Mouse (Mus musculus): Measurements from ENCODE around the gene Rpl27a.

GRCm38 (mm10) chr7:109563775-109564362 is 44.9 kb downstream of the Rpl27a start:
- no peak for TF ChIP-seq CTCF (IDR thresholded peaks at IDR 0.05; ENCODE audit: borderline replicate concordance, insufficient read depth, low read depth, low read length)
- no peak for TF ChIP-seq POLR2A (IDR thresholded peaks at IDR 0.05; ENCODE audit: borderline replicate concordance, insufficient read depth, low read length)

Data from cerebellum, adult 2 months (tissue).